Mouse (Mus musculus): Measurements from ENCODE around the gene Vmn1r68. TPM values are rescaled to one million over a fixed set of nuclear protein-coding genes. Genes with fewer than 3 reads are reported as not detected.

Vmn1r68 gene
- not detected in 2 replicates for polyA plus RNA-seq (2015; fragmentation: Nextera tagmentation; extraction: Ambion mirVana)

GRCm38 (mm10) chr7:10558385-10558784 is at the start of gene Vmn1r68:
TSS of gene Vmn1r68 (minus strand) at chr7:10558485.
- H3K27me3 ChIP-seq, result no peaks in the 10 kb centered on the region
- H3K9me3 ChIP-seq (replicated peaks), result peaks cover 3% of the 10 kb centered on the region; the same call in 1 of the 2 replicates
- H3K36me3 ChIP-seq (ENCODE audit: poor library complexity, severe bottlenecking), result no peaks in the 10 kb centered on the region
- no peak for ATAC-seq
- no peak within 1 kb of the TSS for H3K9ac ChIP-seq
- no peak within 1 kb of the TSS for H3K27ac ChIP-seq
- no peak within 1 kb of the TSS for H3K4me3 ChIP-seq
- WGBS, result 80% methylated on average over 2 of the region's 2 CpGs
- H3K4me2 ChIP-seq, result no peak within 1 kb of the TSS
- H3K4me1 ChIP-seq, result no peaks in the 10 kb centered on the region

DNA sequence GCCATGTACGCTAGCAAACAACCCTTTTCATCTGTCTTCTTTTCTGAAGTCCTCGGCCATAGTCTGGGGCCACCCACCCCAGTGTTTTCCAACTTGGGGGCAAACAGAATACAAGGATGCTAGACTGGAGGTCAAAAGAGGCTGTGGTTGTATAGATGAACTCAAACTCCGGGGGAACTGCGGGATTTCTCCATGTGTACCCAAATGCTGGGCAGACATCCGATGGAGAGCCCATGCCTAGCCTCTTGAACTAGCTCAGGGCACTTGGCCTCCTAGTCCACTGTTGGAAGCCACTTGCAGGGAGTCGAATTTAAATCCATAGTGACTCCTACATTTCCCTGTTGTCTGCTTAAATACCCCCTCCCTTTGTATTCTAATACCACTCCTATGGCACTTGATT is 62.7 kb downstream of the Vmn1r68 start:
- H3K4me3 ChIP-seq, result peak overlapping the region; percentile 71
- H3K36me3 ChIP-seq (ENCODE audit: poor library complexity, severe bottlenecking), result peaks cover 28% of the 10 kb centered on the region
- 31% methylated on average over 6 of the region's 6 CpGs for WGBS
- H3K9me3 ChIP-seq (replicated peaks), result no peaks in the 10 kb centered on the region
- H3K4me2 ChIP-seq, result peak overlapping the region; percentile 83
- ATAC-seq, result no peak; the same call in 1 of the 2 replicates
- H3K27ac ChIP-seq, result no peak overlapping the region
- H3K27me3 ChIP-seq, result no peaks in the 10 kb centered on the region
- peaks cover 19% of the 10 kb centered on the region for H3K4me1 ChIP-seq
- H3K9ac ChIP-seq, result peak overlapping the region; percentile 31; the same call in 1 of the 2 replicates

DNA sequence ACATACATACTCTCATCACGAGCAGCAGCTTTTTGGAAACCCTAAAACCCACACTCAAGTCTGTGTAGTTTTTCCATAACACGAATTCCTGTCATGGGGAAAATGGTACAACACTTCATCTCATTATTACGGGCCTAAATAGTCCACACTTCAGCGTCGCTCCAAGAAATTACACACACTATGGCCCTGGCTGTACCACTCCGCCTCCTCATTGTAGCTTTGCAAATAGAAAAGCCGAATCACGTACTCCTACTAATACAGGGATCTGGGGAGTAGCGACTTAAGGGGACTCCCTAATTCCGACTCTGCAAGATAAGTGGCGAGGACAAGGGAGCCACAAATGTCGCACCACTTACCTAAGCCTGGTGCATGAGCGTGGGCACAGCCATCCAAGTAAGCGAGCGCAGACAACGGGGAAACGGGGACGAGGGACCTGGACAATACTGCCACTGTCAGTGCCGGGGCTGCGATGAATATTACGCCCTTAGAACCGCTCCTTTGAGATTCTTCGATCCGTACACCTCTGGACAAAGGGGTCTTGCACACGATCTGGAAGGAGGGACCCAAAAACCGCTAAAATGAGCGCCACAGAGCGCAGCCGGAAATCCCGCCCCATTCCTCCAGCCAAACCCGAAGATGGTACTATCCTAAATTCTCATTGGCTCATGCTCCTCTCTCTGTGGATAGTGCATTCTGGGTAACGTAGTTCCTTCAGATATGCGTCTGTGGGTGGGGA is 63.3 kb downstream of the Vmn1r68 start, which contains the start of gene Zik1:
Gene Zik1 (minus strand): TSS at position 609 of the 736 bp plus-strand sequence.
- Histone ChIP-seq H3K9me3 (replicated peaks) (no peaks in the 10 kb centered on the region), H3K4me3 (peak within 1 kb of the TSS; percentile 71), H3K36me3 (ENCODE audit: poor library complexity, severe bottlenecking) (peaks cover 34% of the 10 kb centered on the region), H3K27ac (peak within 1 kb of the TSS; percentile 63), H3K4me1 (peaks cover 19% of the 10 kb centered on the region), H3K4me2 (peak within 1 kb of the TSS; percentile 83), H3K27me3 (no peaks in the 10 kb centered on the region), H3K9ac (peak within 1 kb of the TSS; percentile 83)
- ATAC-seq, result peak; percentile 99
- 1% methylated on average over 33 of the region's 33 CpGs for WGBS

GRCm38 (mm10) chr7:10480588-10481233 is 77.6 kb downstream of the Vmn1r68 start:
- peak; percentile 67; the same call in 1 of the 2 replicates for ATAC-seq
- peak overlapping the region; percentile 29 for H3K4me3 ChIP-seq
- H3K9me3 ChIP-seq (replicated peaks), result 0 out of 2 replicates have a peak, but pooled peaks cover 9% of the 10 kb centered on the region
- WGBS, result 63% methylated on average over 18 of the region's 18 CpGs
- no peak overlapping the region for H3K27ac ChIP-seq
- no peaks in the 10 kb centered on the region for H3K36me3 ChIP-seq (ENCODE audit: poor library complexity, severe bottlenecking)
- H3K9ac ChIP-seq, result no peak overlapping the region
- H3K4me1 ChIP-seq, result no peaks in the 10 kb centered on the region
- H3K27me3 ChIP-seq, result no peaks in the 10 kb centered on the region
- H3K4me2 ChIP-seq, result peak overlapping the region; percentile 45

DNA sequence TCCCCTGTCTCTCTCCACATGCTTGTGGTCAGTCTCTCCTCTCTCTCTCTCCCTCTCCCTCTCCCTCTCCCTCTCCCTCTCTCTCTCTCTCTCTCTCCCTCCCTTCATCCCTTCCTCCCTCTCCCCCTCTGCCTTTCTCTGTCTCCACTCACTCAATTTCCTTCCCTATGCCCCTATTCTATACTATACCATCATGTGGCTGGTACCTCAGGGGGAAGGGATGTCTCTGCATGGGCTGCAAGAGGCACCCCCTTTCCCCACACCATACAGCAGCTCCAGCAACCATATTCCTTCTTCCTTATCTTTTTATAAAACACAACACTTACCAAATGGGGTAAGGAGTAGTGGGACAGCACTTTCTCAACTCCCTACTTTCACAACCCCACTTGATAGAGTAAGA is 78.5 kb downstream of the Vmn1r68 start:
- ATAC-seq, result no peak
- Histone ChIP-seq H3K4me2 (no peak overlapping the region), H3K9ac (no peak overlapping the region), H3K36me3 (ENCODE audit: poor library complexity, severe bottlenecking) (no peaks in the 10 kb centered on the region), H3K9me3 (replicated peaks) (0 out of 2 replicates have a peak, but pooled peaks cover 9% of the 10 kb centered on the region), H3K4me3 (no peak overlapping the region), H3K27ac (no peak overlapping the region), H3K4me1 (no peaks in the 10 kb centered on the region), H3K27me3 (no peaks in the 10 kb centered on the region)

GRCm38 (mm10) chr7:10458166-10458565 is 100.1 kb downstream of the Vmn1r68 start:
- 68% methylated on average over 3 of the region's 3 CpGs for WGBS
- Histone ChIP-seq H3K4me2 (no peak overlapping the region), H3K9me3 (replicated peaks) (peaks cover 5% of the 10 kb centered on the region; the same call in 1 of the 2 replicates), H3K4me1 (no peaks in the 10 kb centered on the region), H3K9ac (no peak overlapping the region), H3K36me3 (ENCODE audit: poor library complexity, severe bottlenecking) (no peaks in the 10 kb centered on the region), H3K4me3 (no peak overlapping the region), H3K27me3 (no peaks in the 10 kb centered on the region), H3K27ac (no peak overlapping the region)
- no peak for ATAC-seq

Other genes starting within 250 kb of the Vmn1r68 start
- gene Vmn1r67, start 115.2 kb downstream of the Vmn1r68 start, polyA plus RNA-seq (2015; fragmentation: Nextera tagmentation; extraction: Ambion mirVana), result not detected in 2 replicates
- 53.8 and 58.9 TPM in 2 replicates for gene Zik1, start 63.1 kb downstream of the Vmn1r68 start, polyA plus RNA-seq (2015; fragmentation: Nextera tagmentation; extraction: Ambion mirVana)
- not detected in 2 replicates for gene Vmn1r69, start 55.2 kb upstream of the Vmn1r68 start, polyA plus RNA-seq (2015; fragmentation: Nextera tagmentation; extraction: Ambion mirVana)
- gene Vmn1r70, start 73.0 kb upstream of the Vmn1r68 start, polyA plus RNA-seq (2015; fragmentation: Nextera tagmentation; extraction: Ambion mirVana), result not detected in 2 replicates
- gene Nlrp4b, start 129.3 kb upstream of the Vmn1r68 start, polyA plus RNA-seq (2015; fragmentation: Nextera tagmentation; extraction: Ambion mirVana), result not detected in 2 replicates
- gene Vmn1r71, start 195.9 kb upstream of the Vmn1r68 start, polyA plus RNA-seq (2015; fragmentation: Nextera tagmentation; extraction: Ambion mirVana), result not detected in 2 replicates